Mouse (Mus musculus) embryonic fibroblast, embryonic 13.5 days (primary cell): Measurements from ENCODE around the gene Gm10273.

ENCODE experiments used
- CTCF ChIP-seq: IDR thresholded peaks from 2 replicates; pipeline ENCODE4 v1.5.1; 2011; ENCODE audit warnings: mild to moderate bottlenecking, control low read depth, low read length, moderate library complexity, borderline replicate concordance; ENCODE audit not compliant: insufficient read depth
- POLR2A ChIP-seq: IDR thresholded peaks from 2 replicates; pipeline ENCODE4 v1.6.1; 2011; ENCODE audit warnings: low read depth, mild to moderate bottlenecking, control low read depth, low read length, moderate library complexity

DNA sequence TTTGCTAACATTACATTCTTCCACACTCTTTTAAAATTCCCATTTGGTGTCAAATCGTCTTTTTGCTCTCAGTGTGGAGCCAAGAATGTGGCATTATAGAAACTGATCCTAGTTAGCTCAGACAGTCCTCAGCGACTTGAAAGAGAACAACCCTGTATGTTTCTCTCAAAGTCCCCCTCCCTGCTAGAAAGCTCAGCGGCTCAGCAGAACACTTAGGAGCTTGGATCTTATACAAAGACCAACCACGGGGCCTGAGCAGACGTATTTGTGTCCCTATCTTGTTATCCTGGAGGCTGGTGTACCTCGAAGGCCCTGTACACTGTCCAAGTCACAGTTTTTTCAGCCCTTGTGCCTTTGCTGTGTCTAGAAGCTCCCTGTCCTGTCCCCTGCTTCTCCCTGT is 44.7 kb downstream of the Gm10273 start:
- TF ChIP-seq POLR2A (no peak), CTCF (no peak)
